Mouse (Mus musculus): ENCODE data around the gene Cfap97d1. TPM values are rescaled to one million over a fixed set of nuclear protein-coding genes. Genes with fewer than 3 reads are reported as not detected.

Cfap97d1 gene
- not detected for polyA plus RNA-seq (2015; fragmentation: Illumina TruSeq; extraction: RNeasy Lipid Tissue Mini Kit (QIAGEN cat#74804); ENCODE audit: insufficient read depth, low replicate concordance)

DNA sequence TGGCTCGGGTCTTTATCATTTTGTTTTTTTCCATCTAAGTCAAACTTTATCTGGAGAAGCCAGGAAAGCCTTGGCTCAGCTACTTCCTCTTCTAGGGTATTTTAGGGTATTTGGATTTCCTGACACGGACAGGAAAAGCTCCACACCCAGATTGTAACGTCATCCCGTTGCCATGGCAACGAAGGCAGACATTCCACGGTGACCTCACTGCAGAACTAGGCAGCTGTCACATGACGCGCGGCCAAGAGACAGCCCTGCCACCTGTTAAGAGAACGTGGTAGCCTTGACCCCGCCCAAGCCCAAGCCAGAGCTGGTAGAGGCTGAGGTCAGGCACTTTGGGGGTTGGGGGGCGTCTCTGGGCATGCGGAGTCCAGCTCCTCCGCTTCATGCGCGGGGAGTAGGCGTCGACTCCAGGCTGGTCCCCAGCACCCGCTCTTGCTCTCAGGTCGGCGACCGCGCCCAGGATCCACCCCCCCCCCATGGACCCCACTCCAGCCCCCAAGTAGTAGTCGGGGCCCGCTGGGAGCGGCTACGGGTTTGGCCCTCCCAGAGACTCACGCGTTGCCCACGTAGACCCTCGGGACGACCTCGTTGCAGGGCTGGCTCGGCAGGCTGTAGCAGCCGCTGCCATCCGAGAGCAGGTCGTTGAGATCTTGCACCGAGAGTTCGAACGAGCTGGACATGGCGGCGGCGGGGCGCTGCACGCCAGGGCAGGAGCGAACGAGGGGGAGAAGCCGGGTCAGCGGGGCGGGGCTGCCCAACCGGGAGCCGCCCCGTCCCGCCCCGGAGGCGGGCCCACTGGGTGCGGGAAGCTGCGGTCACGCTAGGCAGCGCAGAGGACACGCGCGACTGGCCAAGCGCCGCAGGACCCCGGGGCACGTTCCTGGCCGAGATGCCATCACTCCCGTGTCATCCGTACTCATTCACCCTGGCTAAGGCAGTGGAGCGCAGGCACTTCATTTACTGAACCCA lies at the start of gene Cfap97d1:
TSS of gene Cfap97d1 (plus strand) at position 226 of the 972 bp plus-strand sequence.

GRCm38 (mm10) chr11:101966965-101967614 lies 17.0 kb upstream of the Cfap97d1 start, which contains the start of gene Sost:
Gene Sost, minus strand, starts transcription at chr11:101967015.

GRCm38 (mm10) chr11:101986913-101987312 lies 2.8 kb downstream of the Cfap97d1 start, which contains the start of gene Dusp3:
Gene Dusp3, minus strand, starts transcription at chr11:101987013.

GRCm38 (mm10) chr11:102028087-102028816 lies 44.2 kb downstream of the Cfap97d1 start, which contains the start of gene Mpp3:
Gene Mpp3, minus strand, starts transcription at chr11:102028461.

DNA sequence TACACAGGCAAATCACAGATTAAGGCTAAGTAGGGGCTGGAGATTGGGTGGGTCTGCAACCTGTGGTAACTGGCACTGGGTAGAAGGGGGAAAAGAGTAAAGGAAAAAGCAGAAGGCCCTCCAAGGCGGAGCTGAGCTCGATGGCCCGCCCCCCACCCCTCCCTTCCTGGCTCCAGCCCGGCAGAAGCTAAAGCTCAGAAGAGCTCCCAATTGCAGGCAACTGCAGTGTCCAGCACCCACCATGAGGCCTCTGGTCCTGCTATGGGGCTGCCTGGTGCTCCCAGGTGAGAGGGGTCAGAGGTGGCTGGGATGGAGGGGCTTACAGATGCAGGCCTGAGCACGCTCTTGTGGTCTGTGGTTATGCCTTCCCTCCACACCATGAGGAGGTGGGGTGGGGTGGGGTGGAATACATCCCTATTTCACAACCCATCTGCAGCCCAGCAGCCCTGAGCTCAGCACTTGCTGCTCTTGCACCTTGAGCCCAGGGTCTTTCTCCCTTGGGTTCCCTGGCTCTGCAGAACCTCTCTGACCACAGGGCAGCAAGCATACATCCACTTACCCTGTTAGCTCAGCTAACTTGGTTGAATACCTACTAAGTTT lies 57.4 kb downstream of the Cfap97d1 start, which contains the start of gene Cd300lg:
TSS of gene Cd300lg (plus strand) at position 160 of the 600 bp plus-strand sequence.

Other genes starting within 250 kb of the Cfap97d1 start
- gene Etv4, start 198.9 kb upstream of the Cfap97d1 start, polyA plus RNA-seq (2015; fragmentation: Illumina TruSeq; extraction: RNeasy Lipid Tissue Mini Kit (QIAGEN cat#74804); ENCODE audit: insufficient read depth, low replicate concordance), result not detected
- 1.6 TPM for gene Meox1, start 89.9 kb upstream of the Cfap97d1 start, polyA plus RNA-seq (2015; fragmentation: Illumina TruSeq; extraction: RNeasy Lipid Tissue Mini Kit (QIAGEN cat#74804); ENCODE audit: insufficient read depth, low replicate concordance)
- not detected for gene Sost, start 17.3 kb upstream of the Cfap97d1 start, polyA plus RNA-seq (2015; fragmentation: Illumina TruSeq; extraction: RNeasy Lipid Tissue Mini Kit (QIAGEN cat#74804); ENCODE audit: insufficient read depth, low replicate concordance)
- 29.7 TPM for gene Dusp3, start 2.7 kb downstream of the Cfap97d1 start, polyA plus RNA-seq (2015; fragmentation: Illumina TruSeq; extraction: RNeasy Lipid Tissue Mini Kit (QIAGEN cat#74804); ENCODE audit: insufficient read depth, low replicate concordance)
- gene Mpp3, start 44.2 kb downstream of the Cfap97d1 start, polyA plus RNA-seq (2015; fragmentation: Illumina TruSeq; extraction: RNeasy Lipid Tissue Mini Kit (QIAGEN cat#74804); ENCODE audit: insufficient read depth, low replicate concordance), result 2.9 TPM
- 14.5 TPM for gene Cd300lg, start 57.2 kb downstream of the Cfap97d1 start, polyA plus RNA-seq (2015; fragmentation: Illumina TruSeq; extraction: RNeasy Lipid Tissue Mini Kit (QIAGEN cat#74804); ENCODE audit: insufficient read depth, low replicate concordance)
- 1.4 TPM for gene Mpp2, start 104.2 kb downstream of the Cfap97d1 start, polyA plus RNA-seq (2015; fragmentation: Illumina TruSeq; extraction: RNeasy Lipid Tissue Mini Kit (QIAGEN cat#74804); ENCODE audit: insufficient read depth, low replicate concordance)
- gene Ppy, start 117.0 kb downstream of the Cfap97d1 start, polyA plus RNA-seq (2015; fragmentation: Illumina TruSeq; extraction: RNeasy Lipid Tissue Mini Kit (QIAGEN cat#74804); ENCODE audit: insufficient read depth, low replicate concordance), result not detected
- gene Pyy, start 123.6 kb downstream of the Cfap97d1 start, polyA plus RNA-seq (2015; fragmentation: Illumina TruSeq; extraction: RNeasy Lipid Tissue Mini Kit (QIAGEN cat#74804); ENCODE audit: insufficient read depth, low replicate concordance), result not detected
- gene Nags, start 161.2 kb downstream of the Cfap97d1 start, polyA plus RNA-seq (2015; fragmentation: Illumina TruSeq; extraction: RNeasy Lipid Tissue Mini Kit (QIAGEN cat#74804); ENCODE audit: insufficient read depth, low replicate concordance), result not detected
- 6.3 TPM for gene Tmem101, start 172.1 kb downstream of the Cfap97d1 start, polyA plus RNA-seq (2015; fragmentation: Illumina TruSeq; extraction: RNeasy Lipid Tissue Mini Kit (QIAGEN cat#74804); ENCODE audit: insufficient read depth, low replicate concordance)
- 36.5 TPM for gene Lsm12, start 201.0 kb downstream of the Cfap97d1 start, polyA plus RNA-seq (2015; fragmentation: Illumina TruSeq; extraction: RNeasy Lipid Tissue Mini Kit (QIAGEN cat#74804); ENCODE audit: insufficient read depth, low replicate concordance)
- 22.7 TPM for gene G6pc3, start 205.3 kb downstream of the Cfap97d1 start, polyA plus RNA-seq (2015; fragmentation: Illumina TruSeq; extraction: RNeasy Lipid Tissue Mini Kit (QIAGEN cat#74804); ENCODE audit: insufficient read depth, low replicate concordance)
- gene Hdac5, start 245.9 kb downstream of the Cfap97d1 start, polyA plus RNA-seq (2015; fragmentation: Illumina TruSeq; extraction: RNeasy Lipid Tissue Mini Kit (QIAGEN cat#74804); ENCODE audit: insufficient read depth, low replicate concordance), result 17.0 TPM